Mouse (Mus musculus): ENCODE measurements at regions not wholly inside any gene's neighbourhood (a gene's known extent, or its start where the extent isn't known, plus 50 kb on each side); places are given as distances from the start of the nearest gene placed in this dataset.

GRCm38 (mm10) chr12:79944090-79944489 lies 168.7 kb downstream of the Zfp36l1 start:
- TF ChIP-seq CTCF (IDR thresholded peaks at IDR 0.05; ENCODE audit: control insufficient read depth, insufficient read depth, insufficient read length): no peak
- TF ChIP-seq CEBPB (IDR thresholded peaks at IDR 0.05; ENCODE audit: low read depth): no peak
- TF ChIP-seq MAX (IDR thresholded peaks at IDR 0.05): no peak
- TF ChIP-seq USF1 (IDR thresholded peaks at IDR 0.05; ENCODE audit: low read depth): no peak
- TF ChIP-seq MYOD1 (IDR thresholded peaks at IDR 0.05; ENCODE audit: control insufficient read depth, insufficient read length, low read depth): no peak
- TF ChIP-seq MYOG (IDR thresholded peaks at IDR 0.05; ENCODE audit: control insufficient read depth, extremely low read depth, insufficient read length): no peak
- no peak for TF ChIP-seq FOSL1 (IDR thresholded peaks at IDR 0.05; ENCODE audit: insufficient read depth, low read length, poor library complexity, severe bottlenecking)

Data from C2C12 (cell line).